Comparison of ENCODE assay signal across 8 mouse cellular contexts in the genomic region with DNA sequence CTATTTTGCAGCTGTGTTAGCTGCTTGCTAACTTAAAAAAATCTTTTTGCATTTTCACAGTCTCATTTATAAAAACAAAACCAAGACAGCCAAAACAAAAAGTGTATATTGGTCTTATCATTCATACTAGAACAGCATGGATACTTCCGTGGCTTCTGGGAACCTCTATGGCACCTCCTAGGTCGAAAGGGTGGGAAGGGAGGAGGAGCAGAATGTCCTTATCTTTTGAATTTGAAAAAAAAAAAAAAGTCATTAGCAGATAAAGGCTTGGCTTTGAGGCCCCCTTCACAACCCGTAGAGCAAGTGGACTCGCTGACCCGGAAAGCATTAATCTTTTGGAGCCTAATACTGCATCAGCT.
DNase-seq lines count a peak whose midpoint lies in the region; ATAC-seq and TF ChIP-seq lines count a peak whose summit lies in the region.

No protein-coding gene starts in this region.

- ATAC-seq in lung, embryonic 14.5 days (ENCODE audit: insufficient read depth): no peak
- no peak for ATAC-seq in forebrain, embryonic 13.5 days
- no peak for ATAC-seq in limb, embryonic 11.5 days (ENCODE audit: insufficient number of reproducible peaks, low FRiP score, low TSS enrichment, low read depth)
- ATAC-seq in erythroid progenitor cell, adult 5-6 weeks (replicated peaks; ENCODE audit: low FRiP score, poor library complexity, severe bottlenecking): no peak

- peaks cover 9% of the 10 kb centered on the region; the same call in 1 of the 2 replicates for H3K27me3 ChIP-seq in lung, embryonic 14.5 days (ENCODE audit: insufficient read depth, low read length)
- H3K27me3 ChIP-seq in forebrain, embryonic 13.5 days: no peaks in the 10 kb centered on the region
- peaks cover 3% of the 10 kb centered on the region; the same call in 1 of the 2 replicates for H3K27me3 ChIP-seq in limb, embryonic 11.5 days (ENCODE audit: control insufficient read depth, insufficient read depth, low read length)

- no peak for DNase-seq in lung, embryonic 14.5 days
- DNase-seq in lung, adult 18-20 months: no peak
- no peak for DNase-seq in limb, embryonic 11.5 days (ENCODE audit: low spot score)
- DNase-seq in cerebellum, adult 9-11 months: no peak
- DNase-seq in embryo, embryonic 11 days: no peak

- H3K4me3 ChIP-seq in lung, embryonic 14.5 days (ENCODE audit: low read depth, low read length): peak overlapping the region; percentile 31; the same call in 1 of the 2 replicates
- H3K4me3 ChIP-seq in forebrain, embryonic 13.5 days: peak overlapping the region; percentile 55
- 0 out of 2 replicates have a peak overlapping the region, but pooled peaks have one; percentile 21 for H3K4me3 ChIP-seq in limb, embryonic 11.5 days (ENCODE audit: low read depth, low read length)
- H3K4me3 ChIP-seq in olfactory bulb, adult 2 months (ENCODE audit: insufficient read depth, low read depth, low read length): peak overlapping the region; percentile 92

- H3K9me3 ChIP-seq in lung, embryonic 14.5 days (ENCODE audit: low read depth, low read length): no peaks in the 10 kb centered on the region
- no peaks in the 10 kb centered on the region for H3K9me3 ChIP-seq in forebrain, embryonic 13.5 days (replicated peaks)
- no peaks in the 10 kb centered on the region for H3K9me3 ChIP-seq in limb, embryonic 11.5 days (ENCODE audit: control insufficient read depth, low read length)

- H3K9ac ChIP-seq in lung, embryonic 14.5 days: no peak overlapping the region
- peak overlapping the region; percentile 66 for H3K9ac ChIP-seq in forebrain, embryonic 13.5 days
- H3K9ac ChIP-seq in limb, embryonic 11.5 days (ENCODE audit: low read length): no peak overlapping the region

- TF ChIP-seq POLR2A in olfactory bulb, adult 2 months (IDR thresholded peaks at IDR 0.05; ENCODE audit: insufficient read depth, low read depth, low read length): no peak

- TF ChIP-seq CTCF in lung, embryonic 14.5 days (IDR thresholded peaks at IDR 0.05; ENCODE audit: low read depth): no peak
- TF ChIP-seq CTCF in olfactory bulb, adult 2 months (IDR thresholded peaks at IDR 0.05; ENCODE audit: insufficient read depth, low read depth, low read length): no peak

- peak overlapping the region; percentile 70 for H3K4me2 ChIP-seq in lung, embryonic 14.5 days
- H3K4me2 ChIP-seq in forebrain, embryonic 13.5 days: peak overlapping the region; percentile 76
- H3K4me2 ChIP-seq in limb, embryonic 11.5 days (ENCODE audit: low read depth, severe bottlenecking): peak overlapping the region; percentile 53

- 0% methylated on average over 5 of the region's 5 CpGs for WGBS in lung, embryonic 14.5 days
- WGBS in forebrain, embryonic 13.5 days: under 1% methylated on average over 5 of the region's 5 CpGs
- WGBS in limb, embryonic 11.5 days: 1% methylated on average over 5 of the region's 5 CpGs
- 3% methylated on average over 5 of the region's 5 CpGs for WGBS in olfactory bulb, adult 2 months

- H3K36me3 ChIP-seq in lung, embryonic 14.5 days (ENCODE audit: insufficient read depth): no peaks in the 10 kb centered on the region
- no peaks in the 10 kb centered on the region for H3K36me3 ChIP-seq in forebrain, embryonic 13.5 days (ENCODE audit: poor library complexity, severe bottlenecking)
- no peaks in the 10 kb centered on the region for H3K36me3 ChIP-seq in limb, embryonic 11.5 days (ENCODE audit: control insufficient read depth, insufficient read depth, low read length)

- H3K4me1 ChIP-seq in lung, embryonic 14.5 days (ENCODE audit: insufficient read depth): 0 out of 2 replicates have a peak, but pooled peaks cover 4% of the 10 kb centered on the region
- H3K4me1 ChIP-seq in forebrain, embryonic 13.5 days: peaks cover 13% of the 10 kb centered on the region; the same call in 1 of the 2 replicates
- 0 out of 2 replicates have a peak, but pooled peaks cover 3% of the 10 kb centered on the region for H3K4me1 ChIP-seq in limb, embryonic 11.5 days (ENCODE audit: control insufficient read depth, insufficient read depth, low read length)
- no peaks in the 10 kb centered on the region for H3K4me1 ChIP-seq in olfactory bulb, adult 2 months (ENCODE audit: control insufficient read depth, insufficient read depth, low read length)

- no peak overlapping the region for H3K27ac ChIP-seq in lung, embryonic 14.5 days (ENCODE audit: low read depth)
- no peak overlapping the region for H3K27ac ChIP-seq in forebrain, embryonic 13.5 days
- H3K27ac ChIP-seq in limb, embryonic 11.5 days (replicated peaks; ENCODE audit: low read depth, low read length): no peak overlapping the region
- peak overlapping the region; percentile 41 for H3K27ac ChIP-seq in olfactory bulb, adult 2 months (ENCODE audit: insufficient read depth, low read depth, low read length)

Comparison
In these comparisons a context has a peak if more than half of its experiments do, and no peak if none do; other contexts are left out.
1. H3K4me3 ChIP-seq: peak in every context shown above with its lines; median percentile 92 in olfactory bulb, adult 2 months; 55 in forebrain, embryonic 13.5 days; 31 in lung, embryonic 14.5 days; 21 in limb, embryonic 11.5 days.